Mouse (Mus musculus) testis, adult 2 months (tissue): ENCODE measurements around the gene Bri3.

ENCODE experiments used
- CTCF ChIP-seq: fragments of 200-500 bp; IDR thresholded peaks from 2 replicates; pipeline ENCODE4 v1.5.1; 2012; ENCODE audit warnings: low read depth, mild to moderate bottlenecking, inconsistent platforms, low read length, moderate library complexity; ENCODE audit not compliant: control insufficient read depth, insufficient read depth, insufficient replicate concordance
- POLR2A ChIP-seq: fragments of 200-500 bp; IDR thresholded peaks from 2 replicates; pipeline ENCODE4 v1.6.1; 2012; ENCODE audit warnings: low read depth, mild to moderate bottlenecking, inconsistent platforms, low read length, moderate library complexity; ENCODE audit not compliant: control insufficient read depth

DNA sequence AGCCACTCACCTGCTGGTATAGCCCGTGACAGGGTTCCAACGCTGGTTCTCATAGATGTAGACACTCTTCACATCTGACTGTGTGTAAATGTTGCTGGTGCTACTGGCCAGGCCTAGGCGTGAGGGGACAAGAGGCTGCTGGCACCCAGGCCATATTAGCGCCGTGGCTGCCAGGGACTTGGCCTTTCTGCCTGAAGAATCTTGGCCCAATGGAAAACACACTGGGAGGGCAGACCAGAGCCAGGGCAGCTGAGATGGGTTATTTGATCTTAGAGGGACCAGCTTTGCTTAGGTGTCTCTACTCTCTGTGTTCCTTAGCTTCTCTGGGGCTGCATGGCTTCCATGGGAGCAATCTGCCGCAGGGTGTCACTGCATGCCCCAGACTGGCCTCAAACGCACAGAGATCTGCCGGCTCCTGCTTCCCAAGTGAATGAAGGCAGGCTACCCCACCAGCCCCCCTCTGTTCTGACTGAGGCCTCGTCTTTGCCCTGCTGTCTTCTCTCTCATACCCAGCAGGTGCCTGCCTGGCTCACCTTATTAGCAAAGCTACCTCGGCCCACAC is 40.8 kb upstream of the Bri3 start:
- no peak for TF ChIP-seq CTCF
- no peak for TF ChIP-seq POLR2A
